Mouse (Mus musculus) brain, embryonic 14.5 days (tissue): ENCODE results near the gene Bcr. TPM values are rescaled to one million over a fixed set of nuclear protein-coding genes. Genes with fewer than 3 reads are reported as not detected.

Experiments
- DNase-seq: peaks from one replicate; pipeline ENCODE4 v3.0.0-alpha.2; 2011; ENCODE audit warnings: low read depth
- CTCF ChIP-seq: fragments of 200-500 bp; IDR thresholded peaks from 2 replicates; pipeline ENCODE4 v1.5.1; 2012; ENCODE audit warnings: inconsistent platforms, mild to moderate bottlenecking, moderate library complexity, borderline replicate concordance; ENCODE audit not compliant: insufficient read depth, insufficient read length; ENCODE audit errors: extremely low read depth
- POLR2A ChIP-seq: fragments of 200-500 bp; IDR thresholded peaks from 2 replicates; pipeline ENCODE4 v1.6.1; 2012; ENCODE audit warnings: mild to moderate bottlenecking, inconsistent platforms, borderline replicate concordance; ENCODE audit not compliant: poor library complexity, insufficient read depth, insufficient read length, severe bottlenecking; ENCODE audit errors: extremely low read depth
- polyA plus RNA-seq: library from polyadenylated mRNA; depleted of rRNA; stranded (reverse); fragments of >200 nt; gene quantifications from 2 replicates; pipeline ENCODE4 v1.2.3, GENCODE M21; 2012

Bcr gene
- polyA plus RNA-seq, 1 experiment, result 83.3 TPM

DNA sequence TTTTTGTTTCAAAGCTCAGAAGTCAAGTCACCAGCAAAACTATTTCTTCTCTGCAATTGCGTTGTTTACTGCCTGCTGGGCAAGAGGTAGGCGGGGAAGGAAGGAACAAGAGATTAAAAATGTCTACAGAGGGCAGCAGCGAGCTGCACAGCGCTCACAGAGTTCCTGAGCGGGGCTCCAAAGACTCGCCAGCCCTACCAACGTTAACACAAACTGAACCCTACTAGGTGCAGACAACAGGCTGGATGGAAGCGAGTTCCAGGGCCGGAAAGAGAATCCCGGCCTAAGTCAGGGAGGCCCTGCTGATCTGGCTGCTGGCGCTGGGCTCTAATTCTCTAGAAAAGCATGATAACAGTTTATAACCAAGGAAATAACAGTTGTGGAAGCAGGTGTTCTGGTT lies 996 bp upstream of the Bcr start:
- DNase-seq, result peak; percentile 87

DNA sequence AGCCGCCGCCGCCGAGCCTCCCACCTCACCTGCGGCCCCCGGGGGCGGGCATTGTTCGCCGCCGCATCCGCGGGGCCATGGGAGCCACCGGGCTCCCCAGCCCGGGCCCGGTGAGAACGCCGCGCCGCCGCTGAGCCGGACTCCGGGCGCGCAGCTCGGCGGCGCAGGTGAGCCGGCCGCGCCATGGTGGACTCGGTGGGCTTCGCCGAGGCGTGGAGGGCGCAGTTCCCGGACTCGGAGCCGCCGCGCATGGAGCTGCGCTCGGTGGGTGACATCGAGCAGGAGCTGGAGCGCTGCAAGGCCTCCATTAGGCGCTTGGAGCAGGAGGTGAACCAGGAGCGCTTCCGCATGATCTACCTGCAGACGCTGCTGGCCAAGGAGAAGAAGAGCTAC lies 447 bp downstream of the Bcr start:
- TF ChIP-seq POLR2A, result no peak
- TF ChIP-seq CTCF, result no peak
- peak; percentile 57 for DNase-seq

More for the DNA sequence above, 996 bp upstream of the Bcr start:
- TF ChIP-seq CTCF (peak; percentile 84), POLR2A (no peak)

DNA sequence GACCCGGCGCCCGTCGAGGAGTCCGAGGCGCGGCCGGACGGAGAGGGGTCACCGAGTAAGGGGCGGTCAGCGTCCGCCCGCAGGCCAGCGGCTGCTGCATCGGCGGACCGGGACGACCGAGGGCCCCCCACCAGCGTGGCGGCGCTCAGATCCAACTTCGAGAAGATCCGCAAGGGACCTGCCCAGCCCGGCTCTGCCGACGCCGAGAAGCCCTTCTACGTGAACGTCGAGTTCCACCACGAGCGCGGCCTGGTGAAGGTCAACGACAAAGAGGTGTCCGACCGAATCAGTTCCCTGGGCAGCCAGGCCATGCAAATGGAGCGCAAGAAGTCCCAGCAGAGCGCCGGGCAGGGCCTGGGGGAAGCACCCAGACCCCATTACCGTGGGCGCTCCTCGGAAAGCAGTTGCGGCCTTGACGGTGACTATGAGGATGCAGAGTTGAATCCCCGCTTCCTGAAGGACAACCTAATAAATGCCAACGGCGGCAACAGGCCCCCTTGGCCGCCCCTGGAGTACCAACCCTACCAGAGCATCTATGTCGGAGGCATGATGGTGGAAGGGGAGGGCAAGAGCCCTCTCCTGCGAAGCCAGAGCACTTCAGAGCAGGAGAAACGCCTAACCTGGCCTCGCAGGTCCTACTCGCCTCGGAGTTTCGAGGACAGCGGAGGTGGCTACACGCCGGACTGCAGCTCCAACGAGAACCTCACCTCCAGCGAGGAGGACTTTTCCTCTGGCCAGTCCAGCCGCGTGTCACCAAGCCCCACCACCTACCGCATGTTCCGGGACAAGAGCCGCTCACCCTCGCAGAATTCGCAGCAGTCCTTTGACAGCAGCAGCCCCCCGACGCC lies 1.2 kb downstream of the Bcr start:
- no peak for TF ChIP-seq CTCF
- TF ChIP-seq POLR2A, result no peak
- DNase-seq, result peak; percentile 47

DNA sequence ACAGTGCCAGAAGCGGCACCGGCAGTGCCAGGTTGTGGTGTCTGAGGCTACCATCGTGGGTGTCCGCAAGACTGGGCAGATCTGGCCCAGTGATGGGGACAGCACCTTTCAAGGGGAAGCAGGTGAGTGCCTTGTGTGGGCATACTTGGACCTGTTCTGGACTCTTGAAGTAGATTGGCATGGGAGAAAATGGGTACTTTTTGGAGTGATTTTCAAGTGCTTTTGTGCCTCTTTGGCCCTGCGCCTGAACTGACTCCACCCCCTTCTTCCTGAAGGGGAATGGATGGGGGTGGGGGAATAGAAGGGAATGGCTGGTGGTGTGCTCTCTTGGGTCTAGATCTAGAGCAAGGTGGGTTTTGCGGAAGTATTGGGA lies 1.8 kb downstream of the Bcr start:
- TF ChIP-seq POLR2A, result no peak
- TF ChIP-seq CTCF, result no peak
- DNase-seq, result peak; percentile 71

DNA sequence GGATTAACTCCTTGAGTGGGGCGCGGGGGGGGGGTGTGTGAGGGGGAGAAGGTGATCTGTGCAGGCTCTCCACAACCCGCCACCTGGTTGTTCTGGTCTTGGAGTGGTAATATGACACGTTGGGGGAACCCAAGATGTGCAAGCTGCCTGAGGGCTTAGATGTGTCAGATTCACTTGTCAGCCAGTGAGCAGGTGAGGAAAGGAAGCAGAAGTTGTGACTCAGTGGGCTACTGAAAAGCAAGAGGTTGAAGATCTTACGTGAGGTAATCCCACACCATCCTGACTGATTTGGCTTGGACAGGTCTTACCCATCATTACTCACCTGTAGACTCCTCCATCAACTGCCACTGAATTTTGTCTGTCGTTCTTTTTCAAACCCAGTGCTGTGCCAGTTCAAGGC lies 2.2 kb downstream of the Bcr start:
- DNase-seq, result no peak
- TF ChIP-seq CTCF (no peak), POLR2A (no peak)

DNA sequence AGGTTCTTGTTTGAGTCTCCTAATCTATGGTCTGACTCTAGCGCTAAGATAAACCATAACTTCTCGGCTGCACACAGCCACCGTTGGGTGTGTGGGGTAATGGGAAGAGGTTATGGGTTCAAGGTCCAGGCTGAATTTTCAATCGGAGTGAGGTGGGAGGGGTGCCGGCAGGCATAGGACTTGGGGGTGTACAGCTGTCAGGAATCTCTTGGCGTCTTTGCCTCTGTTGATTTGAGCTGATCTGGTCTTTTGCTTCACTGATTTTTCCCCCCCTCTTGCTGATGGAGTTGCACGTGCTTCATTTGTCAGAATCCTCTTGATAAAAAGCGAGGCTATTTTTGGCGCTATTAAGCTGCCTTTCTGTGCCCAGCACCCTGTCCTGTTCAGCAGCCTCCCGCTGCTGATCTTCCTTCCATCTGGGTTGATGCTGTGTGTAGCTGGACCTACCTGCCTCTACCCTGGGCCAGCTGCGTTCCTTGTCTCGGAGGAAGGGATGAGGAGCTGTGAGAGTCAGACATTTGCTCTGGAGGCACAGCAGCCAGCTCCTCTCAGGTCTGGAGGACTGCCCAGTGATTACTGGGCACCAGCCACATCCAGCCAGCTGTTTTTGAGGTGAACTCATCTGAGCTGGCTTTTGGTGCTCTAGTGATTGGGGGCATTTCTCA lies 3.0 kb downstream of the Bcr start:
- peak; percentile 37 for DNase-seq
- TF ChIP-seq POLR2A (no peak), CTCF (no peak)

DNA sequence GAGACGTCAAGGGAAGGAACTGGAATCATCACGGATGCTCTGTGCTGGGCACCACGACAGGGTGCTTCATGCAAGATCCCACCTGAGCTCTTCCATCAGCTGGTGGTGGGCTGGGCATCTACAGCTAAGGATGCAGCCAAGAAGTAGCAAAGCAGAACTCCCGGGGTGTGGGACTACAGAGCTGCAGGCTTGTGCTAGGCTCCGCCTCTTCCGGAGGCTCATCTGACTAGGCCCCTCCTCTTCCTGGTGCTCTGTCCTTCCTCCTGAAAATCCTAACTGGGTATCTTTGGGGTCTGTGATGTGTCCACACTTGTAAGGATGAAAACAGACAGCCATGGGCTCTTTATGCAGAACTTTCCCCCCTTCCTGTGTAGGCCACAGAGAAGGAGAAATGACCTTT lies 5.3 kb downstream of the Bcr start:
- no peak for DNase-seq
- TF ChIP-seq CTCF (no peak), POLR2A (no peak)

DNA sequence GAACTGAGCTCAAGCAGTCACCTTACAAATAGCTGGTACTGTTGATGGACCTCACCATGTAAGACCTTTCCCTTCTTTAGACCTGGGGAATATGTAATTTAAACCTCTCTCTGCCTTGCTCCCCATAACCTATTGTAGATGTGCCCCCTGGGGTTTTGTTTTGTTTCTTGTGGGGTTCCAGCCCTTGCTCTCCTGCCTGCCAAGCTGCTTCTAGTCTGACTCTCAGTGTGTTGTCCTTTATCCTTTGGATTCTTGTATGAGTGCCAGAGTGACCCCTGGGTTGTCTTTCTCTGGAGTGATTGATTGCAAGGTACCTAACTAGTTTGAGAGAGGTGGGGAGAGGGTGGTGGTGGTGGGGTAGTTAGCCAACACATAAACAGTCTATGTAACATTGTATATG lies 7.1 kb downstream of the Bcr start:
- TF ChIP-seq POLR2A (no peak), CTCF (no peak)
- no peak for DNase-seq

DNA sequence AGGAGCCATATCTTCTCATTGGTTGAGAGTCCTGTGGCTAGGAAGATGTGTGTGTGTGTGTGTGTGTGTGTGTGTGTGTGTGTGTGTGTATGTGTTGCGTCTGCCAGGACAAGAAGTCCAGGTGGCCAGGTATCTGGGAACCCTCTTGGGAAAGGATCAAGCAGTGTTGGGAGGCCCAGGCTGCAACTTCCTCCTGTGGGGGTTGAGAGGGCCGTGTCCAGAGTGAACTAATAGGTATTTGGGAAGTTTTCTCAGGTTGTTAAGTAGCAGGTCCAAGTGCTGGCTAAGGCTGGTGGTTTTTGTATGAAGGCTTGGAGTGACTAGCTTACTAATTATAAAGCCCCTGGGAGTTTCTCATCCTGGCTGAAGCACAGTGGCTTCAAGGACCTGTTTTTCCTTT lies 7.7 kb downstream of the Bcr start:
- no peak for DNase-seq
- TF ChIP-seq POLR2A (no peak), CTCF (no peak)

DNA sequence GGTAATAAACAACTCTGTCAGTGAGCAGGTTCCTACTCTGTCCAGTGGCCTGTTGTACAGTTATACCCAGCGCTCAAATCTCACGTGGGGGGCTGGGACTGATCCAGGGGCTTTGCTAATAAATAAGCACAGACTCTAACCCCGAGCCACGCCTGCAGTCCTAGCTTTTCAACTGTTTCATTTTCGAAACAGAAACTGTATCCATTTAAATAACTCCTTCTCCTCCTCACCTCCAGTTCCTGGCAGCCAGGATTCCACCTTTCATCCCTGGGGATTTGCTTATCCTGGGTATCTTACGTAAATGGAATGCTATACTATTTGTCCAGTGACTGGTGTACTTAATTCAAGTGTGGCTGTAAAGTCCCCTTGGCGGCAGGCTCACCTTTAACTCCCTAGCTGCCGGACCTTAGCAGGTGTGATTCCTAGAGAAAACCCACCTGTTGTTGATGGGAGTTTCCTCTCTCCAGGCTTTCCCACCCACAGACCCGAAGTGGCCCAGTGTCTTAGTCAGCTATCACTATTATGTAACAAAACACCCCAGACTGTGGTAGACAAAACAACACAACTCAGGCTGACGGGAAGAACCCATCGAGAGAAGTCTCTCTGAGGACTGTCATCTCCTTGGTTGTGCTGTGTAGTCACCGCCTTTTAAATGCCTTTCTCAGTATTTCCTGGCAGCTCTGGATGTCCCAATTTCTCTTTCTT lies 8.4 kb downstream of the Bcr start:
- no peak for DNase-seq
- TF ChIP-seq CTCF, result no peak
- TF ChIP-seq POLR2A, result no peak

DNA sequence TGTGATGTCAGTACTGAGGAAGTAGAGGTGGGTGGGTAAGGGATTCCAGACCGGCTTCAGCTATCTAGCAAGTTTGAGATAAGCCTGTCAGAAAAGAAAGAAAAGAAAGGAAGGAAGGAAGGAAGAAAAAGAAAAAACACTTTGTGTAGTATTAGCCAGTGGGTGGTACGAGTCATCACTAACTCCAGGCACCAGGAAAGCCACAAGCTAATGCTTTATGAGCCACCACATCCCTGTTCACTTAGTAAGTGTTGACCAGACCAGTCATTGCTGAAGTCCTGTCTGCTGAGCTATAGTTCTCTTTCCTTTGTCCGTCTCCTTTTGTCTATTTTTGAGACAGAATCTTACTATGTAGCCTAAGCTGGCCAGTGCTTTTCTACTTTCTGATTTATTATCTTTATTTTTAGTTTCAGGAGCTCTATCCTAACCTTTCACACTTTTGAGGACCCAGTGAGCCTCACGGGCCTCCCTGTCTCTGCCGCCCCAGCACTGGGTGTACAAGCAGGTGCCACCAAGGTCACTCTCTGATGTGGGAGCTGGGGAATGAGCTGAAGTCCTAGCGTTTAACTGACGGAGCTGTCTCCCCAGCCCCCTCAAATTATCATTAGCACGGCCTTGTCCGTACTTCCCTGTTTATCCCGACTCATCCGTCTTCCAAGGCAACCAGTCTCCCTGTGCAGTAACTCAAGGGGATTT lies 10.0 kb downstream of the Bcr start:
- no peak for DNase-seq
- TF ChIP-seq CTCF (no peak), POLR2A (no peak)
